Mouse (Mus musculus) cerebellum, adult 18-20 months (tissue): ENCODE data around the gene Oaz3.

ENCODE experiments used
- DNase-seq, 2 experiments: peaks; one replicate each; pipeline ENCODE4 v3.0.0; 2021

Oaz3 gene

GRCm38 (mm10) chr3:94383476-94383875 lies 60.2 kb downstream of the Oaz3 start:
- no peak for DNase-seq
